Mouse (Mus musculus) kidney, adult 2 months (tissue): ENCODE results near the gene Strc.

ENCODE experiments used
- CTCF ChIP-seq: fragments of 200-500 bp; conservative IDR thresholded peaks from 2 replicates; pipeline ENCODE4 v1.5.1; 2011; ENCODE audit warnings: low read depth, mild to moderate bottlenecking, control low read depth, low read length, moderate library complexity, mixed read lengths; ENCODE audit not compliant: insufficient read depth, insufficient read length
- POLR2A ChIP-seq: fragments of 200-500 bp; IDR thresholded peaks from one replicate; pipeline ENCODE4 v1.6.1; 2011; ENCODE audit warnings: low read depth, low read length, control low read depth

DNA sequence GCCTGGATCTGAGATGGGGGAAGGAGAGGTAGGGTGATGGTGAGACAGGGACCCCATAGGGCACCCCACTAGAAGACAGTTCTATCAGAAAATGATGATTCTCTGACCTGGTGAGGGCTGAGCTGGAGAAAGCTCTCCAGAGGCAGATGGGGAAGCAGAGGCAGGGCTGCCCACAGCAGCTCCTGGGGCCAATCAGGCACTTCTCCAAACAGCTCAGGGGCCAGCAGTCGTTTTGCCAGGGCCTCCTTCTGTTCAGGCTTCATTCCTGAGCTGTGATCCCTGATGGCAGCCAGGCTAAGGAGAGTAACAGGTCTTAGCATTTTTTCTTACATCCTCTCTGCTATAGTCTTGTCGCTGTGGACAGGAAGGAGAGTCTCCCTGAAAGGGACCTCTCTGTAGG lies 12.2 kb downstream of the Strc start:
- TF ChIP-seq POLR2A (no peak), CTCF (no peak)
